12 mouse cellular contexts compared by ENCODE assay signal in the genomic region with DNA sequence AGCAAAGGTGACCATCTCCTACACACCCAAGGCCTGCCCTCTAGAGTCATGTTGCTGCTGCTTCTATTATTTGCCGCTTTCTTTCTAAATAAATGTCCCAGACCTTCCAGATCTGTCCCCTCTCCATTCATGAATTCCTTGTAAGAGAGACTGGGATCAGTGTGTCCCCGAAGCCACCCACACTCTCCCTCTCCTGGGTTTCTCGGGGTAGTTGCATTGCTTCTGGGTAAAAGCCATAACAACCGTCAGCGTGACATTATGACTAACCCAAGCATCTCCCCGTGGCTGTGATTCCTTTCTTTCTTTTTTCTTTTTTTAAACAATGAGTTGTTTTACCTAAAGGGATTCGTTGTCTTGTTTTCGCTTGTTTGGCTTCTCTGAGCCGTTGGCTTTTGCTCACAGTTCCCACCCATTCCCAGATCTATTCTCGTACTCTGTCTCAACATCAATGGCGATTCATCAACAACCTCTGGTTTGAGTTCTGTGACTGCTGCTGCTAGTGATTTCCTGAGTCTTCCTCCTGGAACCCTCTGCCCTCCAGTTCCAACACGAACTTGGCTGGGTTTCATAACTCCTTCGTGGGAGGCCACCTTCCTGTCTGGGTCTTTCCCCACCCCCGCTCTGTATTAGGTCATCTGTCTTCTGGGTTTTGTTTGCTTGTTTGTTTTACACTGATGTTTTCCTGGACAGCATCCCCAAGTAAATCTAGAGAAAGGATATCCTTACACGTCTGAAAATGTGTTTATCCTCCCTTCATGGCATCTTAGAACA.
A peak's percentile ranks its signal among the peaks of the same experiment; 100 is the strongest.
DNase-seq lines count a peak whose midpoint lies in the region; ATAC-seq and TF ChIP-seq lines count a peak whose summit lies in the region.
"Had no signal": no experiment of that assay in that cellular context is flagged by ENCODE, and none has a peak within 500 bp of the region (broad histone marks: within the 10 kb centered on the region; RNA-seq: fewer than 3 reads in every experiment).

No protein-coding gene starts in this region.

- DNase-seq in frontal cortex, postnatal 14 days (ENCODE audit: low spot score in 2 of 2): no peak
- no peak for DNase-seq in Patski (ENCODE audit: low read depth, low spot score)
- peak; percentile 73 to 85 for DNase-seq in kidney, postnatal 25 days
- no peak for DNase-seq in thymus, postnatal 10 days (ENCODE audit: low spot score in 2 of 2)
- no peak for DNase-seq in T-cell, adult 2 months (ENCODE audit: low spot score)
- DNase-seq in Muller cell, postnatal 12 days (ENCODE audit: inconsistent ontology term): no peak
- DNase-seq: cerebellum, adult 9-11 months had no signal

- CTCF ChIA-PET in Patski (lab: Charles Lee): no interaction called here

- no peak overlapping the region for H3K4me2 ChIP-seq in heart, embryonic 14.5 days (ENCODE audit: low read length)
- H3K4me2 ChIP-seq: limb, embryonic 12.5 days had no signal

- peak; percentile 39; the same call in 1 of the 2 replicates for ATAC-seq in frontal cortex, adult (ENCODE audit: low TSS enrichment)
- peak; percentile 58 for ATAC-seq in Patski
- 0 out of 2 replicates have a peak, but pooled peaks have one; percentile 9 for ATAC-seq in heart, embryonic 14.5 days (ENCODE audit: insufficient number of reproducible peaks, insufficient read depth, low FRiP score, low read depth)
- ATAC-seq: intestine, embryonic 16.5 days; midbrain, embryonic 16.5 days had no signal

- POLR2A ChIA-PET in Patski (lab: Charles Lee): no interaction called here

- H3K27me3 ChIP-seq in Patski: no peaks in the 10 kb centered on the region
- H3K27me3 ChIP-seq in heart, embryonic 14.5 days (ENCODE audit: control insufficient read depth, insufficient read depth, low read length): no peaks in the 10 kb centered on the region
- H3K27me3 ChIP-seq: limb, embryonic 12.5 days had no signal

- no peak for TF ChIP-seq CTCF in Patski (IDR thresholded peaks at IDR 0.05)

- H3K4me3 ChIP-seq in heart, embryonic 14.5 days (ENCODE audit: control insufficient read depth in 1 of 2, insufficient read depth in 1 of 2, low read depth in 1 of 2, low read length in 2 of 2): no peak overlapping the region
- H3K4me3 ChIP-seq: limb, embryonic 12.5 days had no signal

- in situ Hi-C loops in Patski (cut with MboI; ENCODE audit: low pct_unique_long_range_greater_than_20kb): loop anchor here (10.0 kb wide), 1 partner anchor 133 kb away; no protein-coding TSS in a partner anchor

- no peaks in the 10 kb centered on the region for H3K9me3 ChIP-seq in heart, embryonic 14.5 days (ENCODE audit: control insufficient read depth, low read length)
- H3K9me3 ChIP-seq: limb, embryonic 12.5 days had no signal

- WGBS in heart, embryonic 14.5 days: 62% methylated on average over 15 of the region's 15 CpGs

- no peak overlapping the region for H3K9ac ChIP-seq in heart, embryonic 14.5 days (ENCODE audit: low read length)
- H3K9ac ChIP-seq: limb, embryonic 12.5 days had no signal

- 0 out of 4 replicates have a peak overlapping the region, but pooled peaks of 1 of the 2 experiments have one; percentile 19 for H3K27ac ChIP-seq in heart, embryonic 14.5 days (replicated peaks in 1 of 2; ENCODE audit: control insufficient read depth in 1 of 2, insufficient read depth in 1 of 2, low read depth in 2 of 2, low read length in 2 of 2)
- H3K27ac ChIP-seq: limb, embryonic 12.5 days had no signal

- H3K36me3 ChIP-seq in heart, embryonic 14.5 days (ENCODE audit: control insufficient read depth, insufficient read depth, low read length): peaks cover 12% of the 10 kb centered on the region

- H3K4me1 ChIP-seq in heart, embryonic 14.5 days (ENCODE audit: control insufficient read depth in 2 of 2, insufficient read depth in 2 of 2, low read length in 2 of 2): peaks cover 14 to 16% of the 10 kb centered on the region in 2 experiments
- H3K4me1 ChIP-seq: limb, embryonic 12.5 days had no signal

Comparison
In these comparisons a context has a peak if more than half of its experiments do, and no peak if none do; other contexts are left out.
1. DNase-seq: peak in kidney, postnatal 25 days (2 of 2); none in frontal cortex, postnatal 14 days (0 of 2), Patski (single experiment), thymus, postnatal 10 days (0 of 2), T-cell, adult 2 months (single experiment) and Muller cell, postnatal 12 days (single experiment).
2. Peak in every context shown above with its lines, with median percentiles within 50 percentile points of each other: ATAC-seq.